Comparison of ENCODE assay signal across 17 mouse cellular contexts in genomic region chr9:13308718-13309117, GRCm38 (mm10).
"Had no signal": no experiment of that assay in that cellular context is flagged by ENCODE, and none has a peak within 500 bp of the region (broad histone marks: within the 10 kb centered on the region; RNA-seq: fewer than 3 reads in every experiment).

No protein-coding gene starts in this region.

- H3K36me3 ChIP-seq: intestine, embryonic 15.5 days; limb, embryonic 12.5 days; liver, embryonic 13.5 days; lung, embryonic 15.5 days; midbrain, embryonic 12.5 days had no signal

- H3K27me3 ChIP-seq: intestine, embryonic 15.5 days; limb, embryonic 12.5 days; liver, embryonic 13.5 days; lung, embryonic 15.5 days; megakaryocyte, embryonic 14.5 days; midbrain, embryonic 12.5 days had no signal

- H3K9me3 ChIP-seq: intestine, embryonic 15.5 days; limb, embryonic 12.5 days; liver, embryonic 13.5 days; lung, embryonic 15.5 days; megakaryocyte, embryonic 14.5 days; midbrain, embryonic 12.5 days had no signal

- H3K4me3 ChIP-seq: intestine, embryonic 15.5 days; limb, embryonic 12.5 days; liver, embryonic 13.5 days; lung, embryonic 15.5 days; megakaryocyte, embryonic 14.5 days; midbrain, embryonic 12.5 days had no signal

- H3K9ac ChIP-seq: intestine, embryonic 15.5 days; limb, embryonic 12.5 days; liver, embryonic 13.5 days; liver, postnatal 0 days; lung, embryonic 15.5 days; midbrain, embryonic 12.5 days had no signal

- DNase-seq: kidney, adult 8-10 months; kidney, postnatal 25 days; layer of hippocampus, adult 9-11 months; liver; liver, embryonic 13.5 days; liver, postnatal 0 days; lung, postnatal 14 days; right cerebral cortex, adult 18-20 months; right cerebral cortex, postnatal 25 days; thymus, postnatal 36 days had no signal

- ATAC-seq: intestine, embryonic 15.5 days; liver, postnatal 0 days; midbrain, embryonic 16.5 days had no signal

- H3K4me2 ChIP-seq: intestine, embryonic 15.5 days; limb, embryonic 12.5 days; liver, embryonic 13.5 days; lung, embryonic 15.5 days; midbrain, embryonic 12.5 days had no signal

- H3K27ac ChIP-seq: intestine, embryonic 15.5 days; limb, embryonic 12.5 days; liver, embryonic 13.5 days; lung, embryonic 15.5 days; macrophage; midbrain, embryonic 12.5 days had no signal
